Mouse (Mus musculus): ENCODE measurements around the gene Pld5. TPM values are rescaled to one million over a fixed set of nuclear protein-coding genes. Genes with fewer than 3 reads are reported as not detected.

Gene Pld5
- polyA plus RNA-seq, 2 experiments: 0.01 TPM; not detected in 1

DNA sequence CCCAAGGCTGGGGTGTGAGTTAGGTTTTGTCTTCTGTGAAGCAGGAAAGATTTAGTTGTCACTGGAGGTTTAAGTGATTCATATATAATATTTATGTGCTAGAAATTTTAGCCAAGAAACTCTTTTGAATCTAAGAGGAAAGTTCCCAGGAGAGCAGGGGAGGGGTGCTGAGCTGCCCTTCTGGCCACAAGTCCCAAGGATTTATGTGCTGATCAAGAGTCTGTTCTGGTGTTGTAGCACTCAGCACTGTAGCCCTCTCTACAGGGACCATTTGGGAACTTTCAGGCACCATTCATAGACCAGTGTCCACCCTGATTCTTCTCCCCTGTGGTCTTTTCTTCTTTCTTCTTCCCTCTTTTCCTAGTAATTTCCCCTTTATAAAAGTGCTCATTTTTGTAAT, 209.8 kb downstream of the Pld5 start:
- Histone ChIP-seq H3K4me1 (replicated peaks; ENCODE audit: control insufficient read depth in 2 of 2, insufficient read depth in 2 of 2, low read length in 1 of 2) (no peaks in the 10 kb centered on the region), H3K27ac (no peak overlapping the region), H3K36me3 (replicated peaks; ENCODE audit: control insufficient read depth, insufficient read depth, low read depth) (no peaks in the 10 kb centered on the region), H3K9me3 (ENCODE audit: control insufficient read depth, low read length) (no peaks in the 10 kb centered on the region), H3K4me2 (ENCODE audit: low read depth) (no peak overlapping the region), H3K27me3 (ENCODE audit: control insufficient read depth, insufficient read depth, low read length) (no peaks in the 10 kb centered on the region), H3K4me3 (ENCODE audit: insufficient read depth in 1 of 2, low read depth in 2 of 2, low read length in 2 of 2) (no peak overlapping the region), H3K9ac (replicated peaks) (no peak overlapping the region)
- ATAC-seq (ENCODE audit: insufficient read depth): no peak
- no peak for DNase-seq (ENCODE audit: low read depth in 3 of 3, low spot score in 3 of 3)
- TF ChIP-seq EP300 (IDR thresholded peaks at IDR 0.05; ENCODE audit: low read depth) (no peak), CTCF (IDR thresholded peaks at IDR 0.05; ENCODE audit: low read depth) (no peak)

GRCm38 (mm10) chr1:176064471-176064870, 210.6 kb downstream of the Pld5 start:
- Histone ChIP-seq H3K27ac (no peak overlapping the region), H3K4me3 (ENCODE audit: insufficient read depth in 1 of 2, low read depth in 2 of 2, low read length in 2 of 2) (no peak overlapping the region), H3K4me2 (ENCODE audit: low read depth) (no peak overlapping the region), H3K9me3 (ENCODE audit: control insufficient read depth, low read length) (no peaks in the 10 kb centered on the region), H3K4me1 (replicated peaks; ENCODE audit: control insufficient read depth in 2 of 2, insufficient read depth in 2 of 2, low read length in 1 of 2) (no peaks in the 10 kb centered on the region), H3K36me3 (replicated peaks; ENCODE audit: control insufficient read depth, insufficient read depth, low read depth) (no peaks in the 10 kb centered on the region), H3K27me3 (ENCODE audit: control insufficient read depth, insufficient read depth, low read length) (no peaks in the 10 kb centered on the region), H3K9ac (replicated peaks) (no peak overlapping the region)
- TF ChIP-seq CTCF (IDR thresholded peaks at IDR 0.05; ENCODE audit: low read depth): no peak
- no peak for TF ChIP-seq EP300 (IDR thresholded peaks at IDR 0.05; ENCODE audit: low read depth)
- ATAC-seq (ENCODE audit: insufficient read depth): no peak
- DNase-seq (ENCODE audit: low read depth in 3 of 3, low spot score in 3 of 3): no peak

DNA sequence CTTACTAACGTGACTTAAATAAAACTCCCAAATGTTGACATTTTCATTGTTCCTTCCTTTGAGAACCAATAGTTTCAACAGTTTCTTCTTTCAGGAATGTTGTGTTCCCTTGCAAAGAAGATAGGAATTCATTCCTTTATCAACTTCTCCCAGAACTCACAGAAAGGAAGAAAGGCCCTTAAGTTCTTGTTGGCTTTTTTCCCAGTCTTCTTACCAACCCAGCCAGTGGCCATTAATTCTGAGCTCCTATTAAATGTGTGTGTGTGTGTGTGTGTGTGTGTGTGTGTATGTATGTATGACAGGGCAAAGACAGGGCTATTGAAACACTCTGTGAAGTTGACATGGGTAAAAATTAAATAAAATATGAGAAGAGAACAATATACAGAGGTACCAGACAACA, 221.5 kb downstream of the Pld5 start:
- Histone ChIP-seq H3K4me3 (ENCODE audit: insufficient read depth in 1 of 2, low read depth in 2 of 2, low read length in 2 of 2) (no peak overlapping the region), H3K4me2 (ENCODE audit: low read depth) (no peak overlapping the region), H3K27me3 (ENCODE audit: control insufficient read depth, insufficient read depth, low read length) (no peaks in the 10 kb centered on the region), H3K9me3 (ENCODE audit: control insufficient read depth, low read length) (no peaks in the 10 kb centered on the region), H3K4me1 (replicated peaks; ENCODE audit: control insufficient read depth in 2 of 2, insufficient read depth in 2 of 2, low read length in 1 of 2) (no peaks in the 10 kb centered on the region), H3K36me3 (replicated peaks; ENCODE audit: control insufficient read depth, insufficient read depth, low read depth) (no peaks in the 10 kb centered on the region), H3K27ac (no peak overlapping the region), H3K9ac (replicated peaks) (no peak overlapping the region)
- DNase-seq (ENCODE audit: low read depth in 3 of 3, low spot score in 3 of 3) (no peak), ATAC-seq (ENCODE audit: insufficient read depth) (no peak)
- WGBS (ENCODE audit: insufficient replicate concordance): 31% methylated on average over 1 of the region's 1 CpGs
- TF ChIP-seq CTCF (IDR thresholded peaks at IDR 0.05; ENCODE audit: low read depth) (no peak), EP300 (IDR thresholded peaks at IDR 0.05; ENCODE audit: low read depth) (no peak)

- H3K27ac ChIP-seq: no peak overlapping the region
- no peak for TF ChIP-seq CTCF (IDR thresholded peaks at IDR 0.05; ENCODE audit: low read depth)
- no peak for TF ChIP-seq EP300 (IDR thresholded peaks at IDR 0.05; ENCODE audit: low read depth)
- 58% methylated on average over 5 of the region's 5 CpGs for WGBS (ENCODE audit: insufficient replicate concordance)
- no peak overlapping the region for H3K4me2 ChIP-seq (ENCODE audit: low read depth)
- ATAC-seq (ENCODE audit: insufficient read depth) (no peak), DNase-seq (ENCODE audit: low read depth in 3 of 3, low spot score in 3 of 3) (no peak)
- no peak overlapping the region for H3K4me3 ChIP-seq (ENCODE audit: insufficient read depth in 1 of 2, low read depth in 2 of 2, low read length in 2 of 2)
- no peaks in the 10 kb centered on the region for H3K4me1 ChIP-seq (replicated peaks; ENCODE audit: control insufficient read depth in 2 of 2, insufficient read depth in 2 of 2, low read length in 1 of 2)
- no peaks in the 10 kb centered on the region for H3K36me3 ChIP-seq (replicated peaks; ENCODE audit: control insufficient read depth, insufficient read depth, low read depth)
- H3K9me3 ChIP-seq (ENCODE audit: control insufficient read depth, low read length): no peaks in the 10 kb centered on the region
- H3K9ac ChIP-seq (replicated peaks): no peak overlapping the region
- H3K27me3 ChIP-seq (ENCODE audit: control insufficient read depth, insufficient read depth, low read length): no peaks in the 10 kb centered on the region
Measured at GRCm38 (mm10) chr1:176046995-176047394, 228.1 kb downstream of the Pld5 start.

DNA sequence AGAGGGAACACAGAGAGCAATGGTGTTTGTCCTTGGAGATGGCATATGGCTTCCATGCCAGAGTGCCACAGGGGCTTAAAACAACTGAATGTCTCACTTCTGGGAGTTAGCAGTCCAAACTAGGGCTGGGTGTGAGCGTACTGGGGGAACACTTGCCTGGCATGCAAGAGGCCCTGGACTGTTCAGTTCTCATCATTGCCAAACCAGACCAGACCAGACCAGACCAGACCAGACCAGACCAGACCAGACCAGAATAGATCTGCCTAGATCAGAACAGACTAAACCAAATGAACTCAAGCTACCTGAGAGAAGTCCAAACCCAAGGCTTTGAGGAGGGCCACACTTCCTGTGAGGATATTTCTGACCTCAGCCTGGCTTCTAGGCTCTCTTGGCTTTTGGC, 228.7 kb downstream of the Pld5 start:
- WGBS (ENCODE audit: insufficient replicate concordance): 56% methylated on average over 1 of the region's 1 CpGs
- Histone ChIP-seq H3K4me2 (ENCODE audit: low read depth) (no peak overlapping the region), H3K9ac (replicated peaks) (no peak overlapping the region), H3K4me1 (replicated peaks; ENCODE audit: control insufficient read depth in 2 of 2, insufficient read depth in 2 of 2, low read length in 1 of 2) (no peaks in the 10 kb centered on the region), H3K9me3 (ENCODE audit: control insufficient read depth, low read length) (no peaks in the 10 kb centered on the region), H3K4me3 (ENCODE audit: insufficient read depth in 1 of 2, low read depth in 2 of 2, low read length in 2 of 2) (no peak overlapping the region), H3K36me3 (replicated peaks; ENCODE audit: control insufficient read depth, insufficient read depth, low read depth) (no peaks in the 10 kb centered on the region), H3K27ac (no peak overlapping the region), H3K27me3 (ENCODE audit: control insufficient read depth, insufficient read depth, low read length) (no peaks in the 10 kb centered on the region)
- no peak for ATAC-seq (ENCODE audit: insufficient read depth)
- TF ChIP-seq EP300 (IDR thresholded peaks at IDR 0.05; ENCODE audit: low read depth): no peak
- TF ChIP-seq CTCF (IDR thresholded peaks at IDR 0.05; ENCODE audit: low read depth): no peak
- no peak for DNase-seq (ENCODE audit: low read depth in 3 of 3, low spot score in 3 of 3)

GRCm38 (mm10) chr1:176043056-176043455, 232.1 kb downstream of the Pld5 start:
- Histone ChIP-seq H3K9ac (replicated peaks) (no peak overlapping the region), H3K9me3 (ENCODE audit: control insufficient read depth, low read length) (no peaks in the 10 kb centered on the region), H3K4me1 (replicated peaks; ENCODE audit: control insufficient read depth in 2 of 2, insufficient read depth in 2 of 2, low read length in 1 of 2) (no peaks in the 10 kb centered on the region), H3K27me3 (ENCODE audit: control insufficient read depth, insufficient read depth, low read length) (no peaks in the 10 kb centered on the region), H3K4me2 (ENCODE audit: low read depth) (no peak overlapping the region), H3K27ac (no peak overlapping the region), H3K36me3 (replicated peaks; ENCODE audit: control insufficient read depth, insufficient read depth, low read depth) (no peaks in the 10 kb centered on the region), H3K4me3 (ENCODE audit: insufficient read depth in 1 of 2, low read depth in 2 of 2, low read length in 2 of 2) (no peak overlapping the region)
- TF ChIP-seq CTCF (IDR thresholded peaks at IDR 0.05; ENCODE audit: low read depth) (no peak), EP300 (IDR thresholded peaks at IDR 0.05; ENCODE audit: low read depth) (no peak)
- DNase-seq (ENCODE audit: low read depth in 3 of 3, low spot score in 3 of 3) (no peak), ATAC-seq (ENCODE audit: insufficient read depth) (no peak)
- WGBS (ENCODE audit: insufficient replicate concordance): 52% methylated on average over 4 of the region's 4 CpGs
